Mouse (Mus musculus) spleen, embryonic (tissue): ENCODE results near the gene Gm49776.
"Not testable (repeated sequence)": the region's sequence is repeated elsewhere in the genome, so short reads cannot be mapped to it uniquely, and the experiment has no call there.

ENCODE experiments used
- CTCF ChIA-PET: fragments of 350-600 bp; sonication (Branson Sonifier 250); formaldehyde crosslinking; loops from one replicate; lab custom pipeline; 2022; lab: Charles Lee

The Gm49776 gene

GRCm38 (mm10) chr16:18258221-18258620, at the start of gene Gm49776:
Gene Gm49776 (minus strand): TSS chr16:18258321.
- CTCF ChIA-PET = no interaction called here

- CTCF ChIA-PET = not testable (repeated sequence)
These were observed 31.5 kb upstream of the Gm49776 start for GRCm38 (mm10) chr16:18289614-18290013.

GRCm38 (mm10) chr16:18289067-18289588, 31.0 kb upstream of the Gm49776 start, which contains the start of gene Dgcr8:
Gene Dgcr8 (minus strand): TSS chr16:18289246.
- CTCF ChIA-PET = no interaction called here

GRCm38 (mm10) chr16:18288581-18289061, 30.5 kb upstream of the Gm49776 start:
- CTCF ChIA-PET = no interaction called here

GRCm38 (mm10) chr16:18288166-18288565, 30.0 kb upstream of the Gm49776 start:
- CTCF ChIA-PET = no interaction called here

- CTCF ChIA-PET = no interaction called here
These were observed 17.0 kb upstream of the Gm49776 start for GRCm38 (mm10) chr16:18275166-18275565.

- CTCF ChIA-PET = no interaction called here
These were observed 10.1 kb upstream of the Gm49776 start for GRCm38 (mm10) chr16:18268182-18268581.

- CTCF ChIA-PET = interaction anchor here (0.8 kb wide), 1 partner anchor 9 kb away, joined by 5 read pairs; no protein-coding TSS in a partner anchor
These were observed 6.9 kb upstream of the Gm49776 start for GRCm38 (mm10) chr16:18265024-18265423.

GRCm38 (mm10) chr16:18253866-18254265, 4.3 kb downstream of the Gm49776 start:
- CTCF ChIA-PET = no interaction called here

- CTCF ChIA-PET = no interaction called here
These were observed 5.4 kb downstream of the Gm49776 start for GRCm38 (mm10) chr16:18252736-18253135.

GRCm38 (mm10) chr16:18250828-18251790, 7.0 kb downstream of the Gm49776 start:
- CTCF ChIA-PET = no interaction called here

GRCm38 (mm10) chr16:18250231-18250630, 7.9 kb downstream of the Gm49776 start:
- CTCF ChIA-PET = no interaction called here

- CTCF ChIA-PET = no interaction called here
These were observed 8.7 kb downstream of the Gm49776 start for GRCm38 (mm10) chr16:18249364-18249967.

- CTCF ChIA-PET = no interaction called here
These were observed 9.4 kb downstream of the Gm49776 start, which contains the start of the genes Trmt2a and Ranbp1 for GRCm38 (mm10) chr16:18248433-18249363. Gene Trmt2a (plus strand): TSS chr16:18248679. Gene Ranbp1 (minus strand): TSS chr16:18248732.

GRCm38 (mm10) chr16:18247521-18248399, 10.4 kb downstream of the Gm49776 start:
- CTCF ChIA-PET = interaction anchor here (0.7 kb wide), 1 partner anchor 12 kb away, joined by 5 read pairs; no protein-coding TSS in a partner anchor

GRCm38 (mm10) chr16:18241581-18241980, 16.5 kb downstream of the Gm49776 start:
- CTCF ChIA-PET = no interaction called here

GRCm38 (mm10) chr16:18236676-18237501, 21.2 kb downstream of the Gm49776 start:
- CTCF ChIA-PET = interaction anchor here (0.8 to 1.0 kb wide), 2 partner anchors 11 to 184 kb away, joined by 3 to 5 read pairs; no protein-coding TSS in a partner anchor

GRCm38 (mm10) chr16:18235389-18236065, 22.6 kb downstream of the Gm49776 start:
- CTCF ChIA-PET = interaction anchor here (0.5 to 0.8 kb wide), 2 partner anchors 12 to 911 kb away, joined by 3 to 5 read pairs; no protein-coding TSS in a partner anchor
